Mouse (Mus musculus): ENCODE data around the gene Zfp984. TPM values are rescaled to one million over a fixed set of nuclear protein-coding genes. Genes with fewer than 3 reads are reported as not detected.

Zfp984 gene
- total RNA-seq, 2 experiments from 2014 or later, result 9.9 to 32.3 TPM

Other genes starting within 250 kb of the Zfp984 start
- 0.96 TPM in 1 of 2 replicates, not detected in the other for gene Zfp979, start 167.3 kb downstream of the Zfp984 start, total RNA-seq (2015; ENCODE audit: low replicate concordance)
- gene Zfp979, start 167.3 kb downstream of the Zfp984 start, total RNA-seq (2017; ENCODE audit: low replicate concordance), result 0.85 and 0.98 TPM in 2 replicates
- gene Zfp534, start 107.2 kb downstream of the Zfp984 start, total RNA-seq (2015; ENCODE audit: low replicate concordance), result not detected in 2 replicates
- gene Zfp534, start 107.2 kb downstream of the Zfp984 start, total RNA-seq (2017; ENCODE audit: low replicate concordance), result not detected in 2 replicates
- gene Zfp933, start 38.6 kb upstream of the Zfp984 start, total RNA-seq (2015; ENCODE audit: low replicate concordance), result 0.96 and 3.3 TPM in 2 replicates
- 2.1 and 2.6 TPM in 2 replicates for gene Zfp933, start 38.6 kb upstream of the Zfp984 start, total RNA-seq (2017; ENCODE audit: low replicate concordance)
- gene Miip, start 59.0 kb upstream of the Zfp984 start, total RNA-seq (2015; ENCODE audit: low replicate concordance), result 7.3 and 16.3 TPM in 2 replicates
- gene Miip, start 59.0 kb upstream of the Zfp984 start, total RNA-seq (2017; ENCODE audit: low replicate concordance), result 12.3 and 26.6 TPM in 2 replicates
- not detected in 2 replicates for gene Fv1, start 59.2 kb upstream of the Zfp984 start, total RNA-seq (2015; ENCODE audit: low replicate concordance)
- 1.7 and 4.5 TPM in 2 replicates for gene Fv1, start 59.2 kb upstream of the Zfp984 start, total RNA-seq (2017; ENCODE audit: low replicate concordance)
- gene Mfn2, start 94.9 kb upstream of the Zfp984 start, total RNA-seq (2015; ENCODE audit: low replicate concordance), result 5.2 and 5.6 TPM in 2 replicates
- gene Mfn2, start 94.9 kb upstream of the Zfp984 start, total RNA-seq (2017; ENCODE audit: low replicate concordance), result 6.1 and 6.6 TPM in 2 replicates
- gene Plod1, start 127.0 kb upstream of the Zfp984 start, total RNA-seq (2015; ENCODE audit: low replicate concordance), result 1.5 and 2.1 TPM in 2 replicates
- gene Plod1, start 127.0 kb upstream of the Zfp984 start, total RNA-seq (2017; ENCODE audit: low replicate concordance), result 2.4 and 2.6 TPM in 2 replicates
- gene 2510039O18Rik, start 131.1 kb upstream of the Zfp984 start, total RNA-seq (2015; ENCODE audit: low replicate concordance), result 12.1 and 14.4 TPM in 2 replicates
- gene 2510039O18Rik, start 131.1 kb upstream of the Zfp984 start, total RNA-seq (2017; ENCODE audit: low replicate concordance), result 9.6 and 11.1 TPM in 2 replicates
- gene Nppb, start 176.0 kb upstream of the Zfp984 start, total RNA-seq (2015; ENCODE audit: low replicate concordance), result not detected in 2 replicates
- gene Nppb, start 176.0 kb upstream of the Zfp984 start, total RNA-seq (2017; ENCODE audit: low replicate concordance), result not detected in 2 replicates
- not detected in 2 replicates for gene Nppa, start 190.9 kb upstream of the Zfp984 start, total RNA-seq (2015; ENCODE audit: low replicate concordance)
- not detected in 2 replicates for gene Nppa, start 190.9 kb upstream of the Zfp984 start, total RNA-seq (2017; ENCODE audit: low replicate concordance)
- gene Clcn6, start 229.0 kb upstream of the Zfp984 start, total RNA-seq (2015; ENCODE audit: low replicate concordance), result 0.63 and 2.1 TPM in 2 replicates
- gene Clcn6, start 229.0 kb upstream of the Zfp984 start, total RNA-seq (2017; ENCODE audit: low replicate concordance), result 2.0 and 3.1 TPM in 2 replicates
- gene Mthfr, start 229.3 kb upstream of the Zfp984 start, total RNA-seq (2015; ENCODE audit: low replicate concordance), result 1.0 and 5.4 TPM in 2 replicates
- gene Mthfr, start 229.3 kb upstream of the Zfp984 start, total RNA-seq (2017; ENCODE audit: low replicate concordance), result 4.9 and 7.7 TPM in 2 replicates

All from erythroblast, adult 5-6 weeks (primary cell).